Mouse (Mus musculus) forebrain, embryonic 15.5 days (tissue): ENCODE measurements at regions not wholly inside any gene's neighbourhood (a gene's known extent, or its start where the extent isn't known, plus 50 kb on each side); places are given as distances from the start of the nearest gene placed in this dataset.

Experiments used
- ATAC-seq: fragments of 200-750 bp; cut with Nextera tagmentation; replicated peaks from 2 replicates; pipeline ENCODE4 v1.8.0; 2017; ENCODE audit warnings: mild to moderate bottlenecking, moderate TSS enrichment, moderate library complexity
- H3K27ac ChIP-seq: fragments of 300-500 bp; sonication (generic); replicated peaks from 2 replicates; pipeline ENCODE4 v1.5.1; 2015; ENCODE audit warnings: mild to moderate bottlenecking, inconsistent platforms
- H3K27me3 ChIP-seq: fragments of 300-500 bp; sonication (generic); 2 replicates; pipeline ENCODE4 v1.6.1; 2015; ENCODE audit warnings: inconsistent platforms
- H3K36me3 ChIP-seq: fragments of 300-500 bp; sonication (generic); 2 replicates; pipeline ENCODE4 v1.6.1; 2015; ENCODE audit warnings: mild to moderate bottlenecking, inconsistent platforms
- H3K4me1 ChIP-seq: fragments of 300-500 bp; sonication (generic); 2 replicates; pipeline ENCODE4 v1.6.1; 2015; ENCODE audit warnings: inconsistent platforms
- H3K4me2 ChIP-seq: fragments of 300-500 bp; sonication (generic); replicated peaks from 2 replicates; pipeline ENCODE4 v1.6.1; 2015; ENCODE audit warnings: mild to moderate bottlenecking, inconsistent platforms
- H3K4me3 ChIP-seq: fragments of 300-500 bp; sonication (generic); 2 replicates; pipeline ENCODE4 v1.5.1; 2015; ENCODE audit warnings: mild to moderate bottlenecking, inconsistent platforms
- H3K9ac ChIP-seq: fragments of 300-500 bp; sonication (generic); replicated peaks from 2 replicates; pipeline ENCODE4 v1.6.1; 2015; ENCODE audit warnings: mild to moderate bottlenecking, inconsistent platforms
- H3K9me3 ChIP-seq: fragments of 300-500 bp; sonication (generic); 2 replicates; pipeline ENCODE4 v1.6.1; 2016; ENCODE audit warnings: inconsistent platforms
- WGBS: fragments of 180-500 bp; shearing (Covaris S2); methylation state at CpG from one replicate; pipeline ENCODE4 v1.1.7; 2015; ENCODE audit warnings: mixed read lengths; 5-methylcytosine and 5-hydroxymethylcytosine counted together

GRCm38 (mm10) chr16:29987595-29987994 is 76.6 kb upstream of the Hes1 start:
- no peak overlapping the region for H3K4me2 ChIP-seq
- H3K4me3 ChIP-seq = no peak overlapping the region
- H3K4me1 ChIP-seq = no peaks in the 10 kb centered on the region
- no peak for ATAC-seq
- WGBS = 99% methylated on average over 4 of the region's 4 CpGs
- H3K36me3 ChIP-seq = no peaks in the 10 kb centered on the region
- no peaks in the 10 kb centered on the region for H3K27me3 ChIP-seq
- H3K27ac ChIP-seq = no peak overlapping the region
- H3K9ac ChIP-seq = no peak overlapping the region
- no peaks in the 10 kb centered on the region for H3K9me3 ChIP-seq

GRCm38 (mm10) chr16:29987999-29988398 is 76.2 kb upstream of the Hes1 start:
- H3K27ac ChIP-seq = no peak overlapping the region

GRCm38 (mm10) chr16:29989308-29989707 is 74.9 kb upstream of the Hes1 start:
- 38% methylated on average over 1 of the region's 1 CpGs for WGBS
- no peak overlapping the region for H3K4me2 ChIP-seq
- H3K4me1 ChIP-seq = peaks cover 11% of the 10 kb centered on the region
- no peak for ATAC-seq
- H3K4me3 ChIP-seq = no peak overlapping the region
- H3K36me3 ChIP-seq = no peaks in the 10 kb centered on the region
- no peaks in the 10 kb centered on the region for H3K9me3 ChIP-seq
- no peaks in the 10 kb centered on the region for H3K27me3 ChIP-seq
- H3K27ac ChIP-seq = no peak overlapping the region
- H3K9ac ChIP-seq = no peak overlapping the region

More at GRCm38 (mm10) chr16:29987999-29988398, 76.2 kb upstream of the Hes1 start:
- WGBS = 97% methylated on average over 6 of the region's 6 CpGs
- Histone ChIP-seq H3K4me2 (no peak overlapping the region), H3K9ac (no peak overlapping the region), H3K4me3 (no peak overlapping the region), H3K27me3 (no peaks in the 10 kb centered on the region), H3K36me3 (no peaks in the 10 kb centered on the region), H3K4me1 (no peaks in the 10 kb centered on the region), H3K9me3 (no peaks in the 10 kb centered on the region)
- ATAC-seq = no peak

- ATAC-seq = no peak
- Histone ChIP-seq H3K27ac (no peak overlapping the region), H3K27me3 (no peaks in the 10 kb centered on the region), H3K9me3 (no peaks in the 10 kb centered on the region), H3K9ac (no peak overlapping the region), H3K4me1 (peaks cover 11% of the 10 kb centered on the region), H3K4me2 (no peak overlapping the region), H3K4me3 (no peak overlapping the region), H3K36me3 (no peaks in the 10 kb centered on the region)
- WGBS = 82% methylated on average over 3 of the region's 3 CpGs
These were observed 73.8 kb upstream of the Hes1 start for GRCm38 (mm10) chr16:29990393-29990792.

- Histone ChIP-seq H3K4me1 (peaks cover 11% of the 10 kb centered on the region), H3K27me3 (no peaks in the 10 kb centered on the region), H3K4me2 (no peak overlapping the region), H3K36me3 (no peaks in the 10 kb centered on the region), H3K9me3 (no peaks in the 10 kb centered on the region), H3K4me3 (no peak overlapping the region), H3K9ac (no peak overlapping the region), H3K27ac (no peak overlapping the region)
- WGBS = 63% methylated on average over 9 of the region's 9 CpGs
- no peak for ATAC-seq
These were observed 73.2 kb upstream of the Hes1 start for GRCm38 (mm10) chr16:29990795-29991587.

- Histone ChIP-seq H3K4me1 (peaks cover 11% of the 10 kb centered on the region), H3K9ac (no peak overlapping the region), H3K27ac (no peak overlapping the region), H3K9me3 (no peaks in the 10 kb centered on the region), H3K4me3 (no peak overlapping the region), H3K4me2 (no peak overlapping the region), H3K27me3 (no peaks in the 10 kb centered on the region), H3K36me3 (no peaks in the 10 kb centered on the region)
- 86% methylated on average over 8 of the region's 8 CpGs for WGBS
- no peak for ATAC-seq
These were observed 72.3 kb upstream of the Hes1 start for GRCm38 (mm10) chr16:29991876-29992380.

- no peaks in the 10 kb centered on the region for H3K9me3 ChIP-seq
- 64% methylated on average over 7 of the region's 7 CpGs for WGBS
- H3K4me2 ChIP-seq = no peak overlapping the region
- H3K9ac ChIP-seq = no peak overlapping the region
- H3K4me3 ChIP-seq = no peak overlapping the region
- no peak overlapping the region for H3K27ac ChIP-seq
- H3K36me3 ChIP-seq = no peaks in the 10 kb centered on the region
- H3K27me3 ChIP-seq = no peaks in the 10 kb centered on the region
- no peak; the same call in 1 of the 2 replicates for ATAC-seq
- H3K4me1 ChIP-seq = peaks cover 11% of the 10 kb centered on the region
These were observed 71.1 kb upstream of the Hes1 start for GRCm38 (mm10) chr16:29993111-29993510.

GRCm38 (mm10) chr16:29993535-29993934 is 70.6 kb upstream of the Hes1 start:
- H3K9me3 ChIP-seq = no peaks in the 10 kb centered on the region
- H3K36me3 ChIP-seq = no peaks in the 10 kb centered on the region
- no peak overlapping the region for H3K4me2 ChIP-seq
- no peaks in the 10 kb centered on the region for H3K27me3 ChIP-seq
- no peak overlapping the region for H3K9ac ChIP-seq
- no peak for ATAC-seq
- H3K4me3 ChIP-seq = no peak overlapping the region
- peaks cover 11% of the 10 kb centered on the region for H3K4me1 ChIP-seq
- 28% methylated on average over 6 of the region's 6 CpGs for WGBS
- no peak overlapping the region for H3K27ac ChIP-seq

GRCm38 (mm10) chr16:29996139-29997069 is 67.8 kb upstream of the Hes1 start:
- Histone ChIP-seq H3K36me3 (no peaks in the 10 kb centered on the region), H3K4me2 (no peak overlapping the region), H3K4me3 (no peak overlapping the region), H3K27me3 (no peaks in the 10 kb centered on the region), H3K9ac (no peak overlapping the region), H3K4me1 (peaks cover 11% of the 10 kb centered on the region), H3K27ac (no peak overlapping the region), H3K9me3 (no peaks in the 10 kb centered on the region)
- ATAC-seq = 0 out of 2 replicates have a peak, but pooled peaks have one; percentile 16
- 37% methylated on average over 12 of the region's 12 CpGs for WGBS

- Histone ChIP-seq H3K27ac (no peak overlapping the region), H3K27me3 (no peaks in the 10 kb centered on the region), H3K4me1 (no peaks in the 10 kb centered on the region), H3K9ac (no peak overlapping the region), H3K36me3 (no peaks in the 10 kb centered on the region), H3K4me2 (no peak overlapping the region), H3K9me3 (no peaks in the 10 kb centered on the region), H3K4me3 (no peak overlapping the region)
- ATAC-seq = no peak
- 96% methylated on average over 2 of the region's 2 CpGs for WGBS
These were observed 64.0 kb upstream of the Hes1 start for GRCm38 (mm10) chr16:30000166-30000565.

- Histone ChIP-seq H3K27me3 (no peaks in the 10 kb centered on the region), H3K27ac (no peak overlapping the region), H3K9ac (no peak overlapping the region), H3K9me3 (no peaks in the 10 kb centered on the region), H3K4me3 (no peak overlapping the region), H3K4me2 (no peak overlapping the region), H3K4me1 (peaks cover 17% of the 10 kb centered on the region), H3K36me3 (no peaks in the 10 kb centered on the region)
- ATAC-seq = no peak
- WGBS = 82% methylated on average over 3 of the region's 3 CpGs
These were observed 59.1 kb upstream of the Hes1 start for GRCm38 (mm10) chr16:30005124-30005523.

- no peak for ATAC-seq
- 65% methylated on average over 4 of the region's 4 CpGs for whole genome bisulfite sequencing
- no peaks in the 10 kb centered on the region for H3K9me3 ChIP-seq
- no peak overlapping the region for H3K4me3 ChIP-seq
- H3K27ac ChIP-seq = no peak overlapping the region
- H3K4me1 ChIP-seq = peaks cover 17% of the 10 kb centered on the region
- H3K4me2 ChIP-seq = no peak overlapping the region
- H3K27me3 ChIP-seq = no peaks in the 10 kb centered on the region
- H3K36me3 ChIP-seq = no peaks in the 10 kb centered on the region
- no peak overlapping the region for H3K9ac ChIP-seq
These were observed 57.4 kb upstream of the Hes1 start for GRCm38 (mm10) chr16:30006826-30007225.
